Mouse (Mus musculus) embryonic facial prominence, embryonic 10.5 days (tissue): ENCODE data around the gene Slc41a3. TPM values are rescaled to one million over a fixed set of nuclear protein-coding genes. Genes with fewer than 3 reads are reported as not detected.

ENCODE experiments used
- microRNA-seq: library from miRNA; unstranded; fragments of <30 nt; microRNA quantifications from one replicate; pipeline ENCODE4, GENCODE M21; 2017
- polyA plus RNA-seq: library from polyadenylated mRNA; unstranded; fragments of >200 nt; fragmentation: Nextera tagmentation; extraction: Ambion mirVana; gene quantifications from 2 replicates; pipeline ENCODE4 v1.2.1, GENCODE M21; 2016

Gene Slc41a3
- polyA plus RNA-seq, 1 experiment from 2014 or later, result 2.2 TPM

Small RNA genes lying within 50 kb of the gene (microRNA-seq; reads per million reads assigned to microRNA genes)
- not detected for gene Gm24816

Other genes with a start within 250 kb of the Slc41a3 start
- 6.0 and 7.2 TPM in 2 replicates for gene Zxdc, start 235.2 kb upstream of the Slc41a3 start, polyA plus RNA-seq
- 0.76 and 0.99 TPM in 2 replicates for gene Cfap100, start 175.9 kb upstream of the Slc41a3 start, polyA plus RNA-seq
- gene Klf15, start 142.1 kb upstream of the Slc41a3 start, polyA plus RNA-seq, result 6.4 and 7.5 TPM in 2 replicates
- gene Aldh1l1, start 118.3 kb upstream of the Slc41a3 start, polyA plus RNA-seq, result 1.5 and 2.1 TPM in 2 replicates